Comparison of ENCODE assay signal across 25 mouse cellular contexts in genomic region chr1:139336997-139337396, GRCm38 (mm10). TPM values are rescaled to one million over a fixed set of nuclear protein-coding genes. Genes with fewer than 3 reads are reported as not detected.
"Had no signal": no experiment of that assay in that cellular context is flagged by ENCODE, and none has a peak within 500 bp of the region (broad histone marks: within the 10 kb centered on the region; RNA-seq: fewer than 3 reads in every experiment).

No protein-coding gene starts in this region.

- H3K27me3 ChIP-seq: lung, embryonic 15.5 days; midbrain, embryonic 13.5 days; neural tube, embryonic 13.5 days; neural tube, embryonic 15.5 days had no signal

- DNase-seq: liver, postnatal 0 days; lung, adult 2 months; lung, postnatal 14 days; lung, postnatal 36 days; retina, postnatal 1 day; right cerebral cortex, adult 18-20 months; right cerebral cortex, postnatal 25 days; right cerebral cortex, postnatal 4 days; spleen, adult 18-20 months; thymus, adult 18-20 months; thymus, postnatal 14 days; thymus, postnatal 36 days had no signal

- ATAC-seq: liver, postnatal 0 days; lung, postnatal 0 days; midbrain, embryonic 13.5 days; midbrain, embryonic 16.5 days had no signal

- H3K36me3 ChIP-seq: lung, embryonic 15.5 days; midbrain, embryonic 13.5 days; neural tube, embryonic 13.5 days; neural tube, embryonic 15.5 days had no signal

- H3K4me2 ChIP-seq: lung, embryonic 15.5 days; midbrain, embryonic 11.5 days; midbrain, embryonic 13.5 days; neural tube, embryonic 13.5 days; neural tube, embryonic 15.5 days had no signal

- H3K27ac ChIP-seq: lung, embryonic 15.5 days; macrophage; midbrain, embryonic 13.5 days; neural tube, embryonic 13.5 days; neural tube, embryonic 15.5 days had no signal

- H3K9ac ChIP-seq: liver, postnatal 0 days; lung, embryonic 15.5 days; midbrain, embryonic 13.5 days; neural tube, embryonic 13.5 days; neural tube, embryonic 15.5 days had no signal

- H3K4me1 ChIP-seq: lung, embryonic 15.5 days; megakaryocyte, embryonic 14.5 days; midbrain, embryonic 13.5 days; neural tube, embryonic 13.5 days; neural tube, embryonic 15.5 days had no signal

- H3K9me3 ChIP-seq: lung, embryonic 15.5 days; megakaryocyte, embryonic 14.5 days; midbrain, embryonic 13.5 days; neural tube, embryonic 13.5 days; neural tube, embryonic 15.5 days had no signal

- H3K4me3 ChIP-seq: lung, embryonic 15.5 days; megakaryocyte, embryonic 14.5 days; midbrain, embryonic 13.5 days; myocyte; neural tube, embryonic 13.5 days; neural tube, embryonic 15.5 days had no signal

RNA-seq across cellular contexts. Expression of gene Crb1, which starts 39.9 kb away (rescaled TPM):
- total RNA-seq: megakaryocyte progenitor cell, adult 5-6 weeks had no signal
- polyA plus RNA-seq: liver, postnatal 0 days; macrophage; small intestine, adult 2 months; thymus, postnatal 0 days had no signal
